Mouse (Mus musculus) cerebellum, postnatal 10 days (tissue): ENCODE measurements around the gene Samd4.

Experiments
- DNase-seq, 2 experiments: peaks; one replicate each; pipeline ENCODE4 v3.0.0; 2021; ENCODE audit warnings: mixed read lengths in 2 of 2

Gene Samd4

GRCm38 (mm10) chr14:46882431-46883067, at the start of gene Samd4:
Gene Samd4 (plus strand): TSS chr14:46882854.
- peak; percentile 52 to 72 for DNase-seq

- no peak for DNase-seq
Measured at GRCm38 (mm10) chr14:46839326-46839725, 43.3 kb upstream of the Samd4 start.

GRCm38 (mm10) chr14:46845706-46846105, 36.9 kb upstream of the Samd4 start:
- no peak for DNase-seq

- DNase-seq = no peak
Measured at GRCm38 (mm10) chr14:46848063-46848590, 34.5 kb upstream of the Samd4 start.

- no peak for DNase-seq
Measured at GRCm38 (mm10) chr14:46848736-46849135, 33.9 kb upstream of the Samd4 start.

- no peak for DNase-seq
Measured at GRCm38 (mm10) chr14:46849769-46850168, 32.9 kb upstream of the Samd4 start.

GRCm38 (mm10) chr14:46853677-46854076, 29.0 kb upstream of the Samd4 start:
- peak in 1 of 2 experiments; percentile 8 for DNase-seq

- no peak for DNase-seq
Measured at GRCm38 (mm10) chr14:46862922-46863321, 19.7 kb upstream of the Samd4 start.

GRCm38 (mm10) chr14:46880935-46881334, 1.7 kb upstream of the Samd4 start:
- DNase-seq = peak; percentile 79 to 81

- peak; percentile 46 to 52 for DNase-seq
Measured at GRCm38 (mm10) chr14:46881581-46882430, 848 bp upstream of the Samd4 start.

GRCm38 (mm10) chr14:46883068-46883870, 615 bp downstream of the Samd4 start:
- DNase-seq = peak; percentile 62 to 63

GRCm38 (mm10) chr14:46883871-46884441, 1.3 kb downstream of the Samd4 start:
- peak; percentile 54 to 59 for DNase-seq

GRCm38 (mm10) chr14:46884701-46885428, 2.2 kb downstream of the Samd4 start:
- peak; percentile 76 for DNase-seq

- peak in 1 of 2 experiments; percentile 20 for DNase-seq
Measured at GRCm38 (mm10) chr14:46885429-46885755, 2.7 kb downstream of the Samd4 start.

GRCm38 (mm10) chr14:46885891-46886301, 3.2 kb downstream of the Samd4 start:
- DNase-seq = peak; percentile 10 to 13

GRCm38 (mm10) chr14:46889096-46889495, 6.4 kb downstream of the Samd4 start:
- DNase-seq = no peak

- DNase-seq = no peak
Measured at GRCm38 (mm10) chr14:46893961-46894360, 11.3 kb downstream of the Samd4 start.

- DNase-seq = no peak
Measured at GRCm38 (mm10) chr14:46897953-46898352, 15.3 kb downstream of the Samd4 start.

- no peak for DNase-seq
Measured at GRCm38 (mm10) chr14:46898626-46899025, 16.0 kb downstream of the Samd4 start.

GRCm38 (mm10) chr14:46902498-46903087, 19.9 kb downstream of the Samd4 start:
- no peak for DNase-seq

- DNase-seq = no peak
Measured at GRCm38 (mm10) chr14:46904276-46904675, 21.6 kb downstream of the Samd4 start.

GRCm38 (mm10) chr14:46908858-46909257, 26.2 kb downstream of the Samd4 start:
- no peak for DNase-seq
